ENCODE assay signal across 12 mouse cellular contexts in the genomic region with DNA sequence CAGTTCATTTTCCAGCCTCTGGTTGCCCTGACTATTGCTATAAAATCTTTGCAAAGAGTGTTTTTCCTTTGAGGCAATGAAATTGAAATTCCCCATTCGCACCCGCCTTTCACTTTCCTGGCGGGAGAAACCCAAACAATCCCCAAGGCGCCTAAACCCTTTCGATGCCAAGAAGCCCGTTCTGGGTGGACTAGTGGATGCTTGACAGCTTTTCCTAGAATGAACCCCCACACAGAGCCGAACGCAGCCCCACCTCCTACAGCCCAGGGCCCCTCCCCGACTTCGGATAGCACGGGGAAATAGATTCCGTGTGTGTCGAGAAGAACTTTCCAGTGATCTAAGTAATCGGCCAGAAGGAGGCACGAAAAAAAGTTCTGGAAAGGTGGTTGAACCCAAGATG. TPM values are rescaled to one million over a fixed set of nuclear protein-coding genes. Genes with fewer than 3 reads are reported as not detected.
A peak's percentile ranks its signal among the peaks of the same experiment; 100 is the strongest.
DNase-seq lines count a peak whose midpoint lies in the region; ATAC-seq and TF ChIP-seq lines count a peak whose summit lies in the region.
"Had no signal": no experiment of that assay in that cellular context is flagged by ENCODE, and none has a peak within 500 bp of the region (broad histone marks: within the 10 kb centered on the region; RNA-seq: fewer than 3 reads in every experiment).

No protein-coding gene starts in this region.

- H3K36me3 ChIP-seq in heart, embryonic 13.5 days = no peaks in the 10 kb centered on the region
- H3K36me3 ChIP-seq in heart, embryonic 12.5 days = no peaks in the 10 kb centered on the region
- no peaks in the 10 kb centered on the region for H3K36me3 ChIP-seq in forebrain, embryonic 16.5 days (ENCODE audit: control insufficient read depth, insufficient read depth)
- H3K36me3 ChIP-seq in midbrain, embryonic 12.5 days = no peaks in the 10 kb centered on the region
- H3K36me3 ChIP-seq: liver, embryonic 12.5 days had no signal

- peaks cover 14% of the 10 kb centered on the region for H3K4me1 ChIP-seq in heart, embryonic 13.5 days
- peaks cover 14% of the 10 kb centered on the region for H3K4me1 ChIP-seq in heart, embryonic 12.5 days (replicated peaks)
- H3K4me1 ChIP-seq in cortical plate, adult 2 months (ENCODE audit: control insufficient read depth, insufficient read depth, low read length) = peaks cover 10% of the 10 kb centered on the region
- H3K4me1 ChIP-seq in forebrain, embryonic 16.5 days (replicated peaks; ENCODE audit: control insufficient read depth, insufficient read depth, low read length) = peaks cover 22% of the 10 kb centered on the region
- peaks cover 27% of the 10 kb centered on the region for H3K4me1 ChIP-seq in midbrain, embryonic 12.5 days

- H3K9me3 ChIP-seq in heart, embryonic 13.5 days = no peaks in the 10 kb centered on the region
- no peaks in the 10 kb centered on the region for H3K9me3 ChIP-seq in heart, embryonic 12.5 days (replicated peaks)
- H3K9me3 ChIP-seq in forebrain, embryonic 16.5 days (ENCODE audit: control insufficient read depth, low read length) = no peaks in the 10 kb centered on the region
- no peaks in the 10 kb centered on the region for H3K9me3 ChIP-seq in midbrain, embryonic 12.5 days
- H3K9me3 ChIP-seq: liver, embryonic 12.5 days had no signal

- DNase-seq in Muller cell, postnatal 12 days (ENCODE audit: inconsistent ontology term) = no peak
- no peak for DNase-seq in testis, postnatal 10 days (ENCODE audit: low spot score)
- DNase-seq in retina, postnatal 1 day = no peak
- DNase-seq: right cerebral cortex, adult 18-20 months had no signal

- H3K27me3 ChIP-seq in heart, embryonic 13.5 days (replicated peaks) = peaks cover 99% of the 10 kb centered on the region
- peaks cover 93% of the 10 kb centered on the region for H3K27me3 ChIP-seq in heart, embryonic 12.5 days (replicated peaks)
- peaks cover 18% of the 10 kb centered on the region for H3K27me3 ChIP-seq in forebrain, embryonic 16.5 days (replicated peaks; ENCODE audit: control insufficient read depth, insufficient read depth, low read length)
- peaks cover 77% of the 10 kb centered on the region for H3K27me3 ChIP-seq in midbrain, embryonic 12.5 days

- no peak for TF ChIP-seq CTCF in cortical plate, adult 2 months (IDR thresholded peaks at IDR 0.05; ENCODE audit: extremely low read depth, insufficient read depth, low read length)

- H3K4me2 ChIP-seq in heart, embryonic 13.5 days = peak overlapping the region; percentile 62; the same call in 1 of the 2 replicates
- H3K4me2 ChIP-seq in heart, embryonic 12.5 days = no peak overlapping the region
- H3K4me2 ChIP-seq in forebrain, embryonic 16.5 days (ENCODE audit: low read length) = peak overlapping the region; percentile 89
- peak overlapping the region; percentile 90 for H3K4me2 ChIP-seq in midbrain, embryonic 12.5 days (replicated peaks)

- no peak for TF ChIP-seq POLR2A in cortical plate, adult 2 months (IDR thresholded peaks at IDR 0.05; ENCODE audit: extremely low read depth, insufficient read depth, low read length)

- WGBS in heart, embryonic 13.5 days = 8% methylated on average over 15 of the region's 15 CpGs
- WGBS in heart, embryonic 12.5 days = 11% methylated on average over 15 of the region's 15 CpGs
- 2% methylated on average over 15 of the region's 15 CpGs for WGBS in forebrain, embryonic 16.5 days
- WGBS in midbrain, embryonic 12.5 days = 6% methylated on average over 15 of the region's 15 CpGs

- no peak overlapping the region for H3K4me3 ChIP-seq in heart, embryonic 13.5 days
- no peak overlapping the region for H3K4me3 ChIP-seq in heart, embryonic 12.5 days
- peak overlapping the region; percentile 54 for H3K4me3 ChIP-seq in cortical plate, adult 2 months (ENCODE audit: insufficient read depth, low read length)
- H3K4me3 ChIP-seq in forebrain, embryonic 16.5 days (replicated peaks; ENCODE audit: low read length) = peak overlapping the region; percentile 58
- H3K4me3 ChIP-seq in midbrain, embryonic 12.5 days = peak overlapping the region; percentile 53
- H3K4me3 ChIP-seq: liver, embryonic 12.5 days had no signal

- no peak overlapping the region for H3K27ac ChIP-seq in heart, embryonic 13.5 days (replicated peaks)
- H3K27ac ChIP-seq in heart, embryonic 12.5 days (ENCODE audit: poor library complexity, severe bottlenecking) = no peak overlapping the region
- peak overlapping the region; percentile 76; the same call in 1 of the 2 replicates for H3K27ac ChIP-seq in cortical plate, adult 2 months (ENCODE audit: insufficient read depth, low read length)
- H3K27ac ChIP-seq in forebrain, embryonic 16.5 days (ENCODE audit: low read length) = no peak overlapping the region
- no peak overlapping the region for H3K27ac ChIP-seq in midbrain, embryonic 12.5 days (replicated peaks)
- H3K27ac ChIP-seq: liver, embryonic 12.5 days had no signal

- H3K9ac ChIP-seq in heart, embryonic 13.5 days = no peak overlapping the region
- H3K9ac ChIP-seq in heart, embryonic 12.5 days = no peak overlapping the region
- peak overlapping the region; percentile 71 for H3K9ac ChIP-seq in forebrain, embryonic 16.5 days (replicated peaks; ENCODE audit: low read depth, low read length)
- H3K9ac ChIP-seq in midbrain, embryonic 12.5 days (replicated peaks) = no peak overlapping the region; the same call in 1 of the 2 replicates
- H3K9ac ChIP-seq: liver, embryonic 12.5 days had no signal

- ATAC-seq in heart, embryonic 13.5 days (ENCODE audit: extremely low read depth, insufficient number of reproducible peaks, low FRiP score, low TSS enrichment) = no peak
- no peak for ATAC-seq in heart, embryonic 12.5 days (ENCODE audit: insufficient number of reproducible peaks, low FRiP score)
- peak; percentile 52 for ATAC-seq in forebrain, embryonic 16.5 days
- peak; percentile 18; the same call in 1 of the 2 replicates for ATAC-seq in midbrain, embryonic 12.5 days (ENCODE audit: low FRiP score, low read depth)
- ATAC-seq: liver, embryonic 12.5 days had no signal

RNA-seq across cellular contexts. Expression of a gene that starts 0.9 kb away (rescaled TPM):
- polyA plus RNA-seq in heart, embryonic 13.5 days (2015; fragmentation: Nextera tagmentation; extraction: Ambion mirVana) = 0.04 and 0.09 TPM in 2 replicates
- not detected in 2 replicates for polyA plus RNA-seq in heart, embryonic 12.5 days (2016; fragmentation: Nextera tagmentation; extraction: Ambion mirVana)
- 61.1 and 65.1 TPM in 2 replicates for polyA plus RNA-seq in cortical plate, adult 2 months (2012; rRNA removed)
- polyA plus RNA-seq in forebrain, embryonic 16.5 days (2015; fragmentation: Nextera tagmentation; extraction: Ambion mirVana) = 5.2 and 9.4 TPM in 2 replicates
- polyA plus RNA-seq in midbrain, embryonic 12.5 days (2016; fragmentation: Nextera tagmentation; extraction: Ambion mirVana) = 0.98 and 1.9 TPM in 2 replicates
- polyA plus RNA-seq: large intestine, adult 2 months; liver, embryonic 12.5 days; testis, adult 2 months had no signal

RNA-seq across cellular contexts. Expression of a gene that starts 31.8 kb away (rescaled TPM):
- not detected in 2 replicates for polyA plus RNA-seq in heart, embryonic 13.5 days (2015; fragmentation: Nextera tagmentation; extraction: Ambion mirVana)
- polyA plus RNA-seq in heart, embryonic 12.5 days (2016; fragmentation: Nextera tagmentation; extraction: Ambion mirVana) = not detected in 2 replicates
- 39.0 and 41.3 TPM in 2 replicates for polyA plus RNA-seq in cortical plate, adult 2 months (2012; rRNA removed)
- polyA plus RNA-seq in forebrain, embryonic 16.5 days (2015; fragmentation: Nextera tagmentation; extraction: Ambion mirVana) = 6.4 and 11.2 TPM in 2 replicates
- 1.5 and 1.7 TPM in 2 replicates for polyA plus RNA-seq in midbrain, embryonic 12.5 days (2016; fragmentation: Nextera tagmentation; extraction: Ambion mirVana)
- polyA plus RNA-seq: liver, embryonic 12.5 days had no signal

RNA-seq across cellular contexts. Expression of a gene that starts 42.5 kb away (rescaled TPM):
- polyA plus RNA-seq in heart, embryonic 13.5 days (2015; fragmentation: Nextera tagmentation; extraction: Ambion mirVana) = 18.4 and 21.3 TPM in 2 replicates
- polyA plus RNA-seq in heart, embryonic 12.5 days (2016; fragmentation: Nextera tagmentation; extraction: Ambion mirVana) = 28.9 and 29.3 TPM in 2 replicates
- polyA plus RNA-seq in cortical plate, adult 2 months (2012; rRNA removed) = 83.7 and 84.4 TPM in 2 replicates
- 61.5 and 62.7 TPM in 2 replicates for polyA plus RNA-seq in forebrain, embryonic 16.5 days (2015; fragmentation: Nextera tagmentation; extraction: Ambion mirVana)
- polyA plus RNA-seq in midbrain, embryonic 12.5 days (2016; fragmentation: Nextera tagmentation; extraction: Ambion mirVana) = 44.3 and 46.4 TPM in 2 replicates

Comparison
In these comparisons a context has a peak if more than half of its experiments do, and no peak if none do; other contexts are left out.
1. ATAC-seq: peak in forebrain, embryonic 16.5 days (single experiment) and midbrain, embryonic 12.5 days (single experiment); none in heart, embryonic 13.5 days (single experiment) and heart, embryonic 12.5 days (single experiment).
2. H3K4me3 ChIP-seq: peak in cortical plate, adult 2 months (single experiment), forebrain, embryonic 16.5 days (single experiment) and midbrain, embryonic 12.5 days (single experiment); none in heart, embryonic 13.5 days (single experiment) and heart, embryonic 12.5 days (single experiment).